Mouse (Mus musculus) thymus, postnatal 4 days (tissue): ENCODE results near the gene Nnat.

Experiments
- DNase-seq: peaks from one replicate; pipeline ENCODE4 v3.0.0; 2021

Nnat gene

DNA sequence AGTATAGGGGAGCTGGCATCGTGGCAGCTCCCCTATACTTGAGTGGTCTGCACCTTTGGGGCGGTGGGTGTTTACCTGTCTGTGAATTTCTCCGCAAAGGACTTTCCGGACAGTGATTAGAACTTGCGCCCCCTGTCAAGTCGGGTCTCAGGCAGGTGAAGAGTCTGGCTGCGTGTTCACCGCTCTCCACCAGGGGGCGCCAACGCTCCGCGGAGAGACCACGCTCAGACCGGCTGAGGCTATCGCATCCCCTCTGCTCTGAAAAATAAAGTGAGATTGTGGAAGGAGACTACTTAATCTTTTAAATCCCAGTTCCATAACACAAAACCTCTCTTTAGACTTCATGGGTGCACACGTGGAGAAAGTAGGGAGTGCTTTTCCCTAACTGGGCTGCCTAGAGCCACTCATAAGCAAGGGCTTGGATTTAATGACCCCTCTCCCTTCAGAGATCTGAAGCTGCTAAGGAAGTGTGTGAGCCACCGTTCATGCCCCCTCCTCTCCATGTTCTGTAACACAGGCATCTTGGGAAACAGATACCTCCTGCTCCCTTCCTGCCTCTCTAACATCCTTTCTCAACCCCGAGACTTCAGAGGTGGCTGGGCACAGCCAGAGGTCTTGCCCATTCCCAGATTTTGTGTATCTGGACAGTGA lies 45.3 kb downstream of the Nnat start:
- DNase-seq = peak; percentile 93

- no peak for DNase-seq
Observed at GRCm38 (mm10) chr2:157607542-157608236, 47.8 kb downstream of the Nnat start.

GRCm38 (mm10) chr2:157611735-157612134 lies 51.9 kb downstream of the Nnat start:
- no peak for DNase-seq
